Mouse (Mus musculus): ENCODE data around the gene Fto. TPM values are rescaled to one million over a fixed set of nuclear protein-coding genes. Genes with fewer than 3 reads are reported as not detected.
A peak's percentile ranks its signal among the peaks of the same experiment; 100 is the strongest.

Gene Fto
- polyA plus RNA-seq, 1 experiment from 2014 or later = 97.3 TPM

DNA sequence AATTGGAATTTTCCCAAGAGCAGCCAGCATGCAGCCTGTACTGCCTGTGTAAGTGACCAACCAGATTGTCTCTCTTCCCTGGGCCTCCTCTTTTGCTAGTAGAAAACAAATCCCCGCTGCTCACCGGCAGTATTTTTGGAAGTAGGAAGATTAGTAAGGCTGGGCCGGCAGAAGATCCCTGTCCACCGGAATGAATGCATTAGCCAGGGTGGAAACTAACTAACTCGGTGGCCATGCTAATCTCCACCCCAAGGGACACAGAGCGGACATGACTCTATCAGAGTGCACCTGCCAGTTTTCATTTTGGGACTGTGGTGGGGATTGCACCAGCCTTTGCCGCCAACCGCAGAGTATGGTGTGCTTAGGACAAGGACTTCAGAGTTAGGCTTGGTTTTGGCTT lies 319.1 kb downstream of the Fto start:
- DNase-seq (ENCODE audit: low spot score) (no peak), ATAC-seq (ENCODE audit: insufficient number of reproducible peaks, low FRiP score, low TSS enrichment, low read depth) (no peak)
- H3K4me1 ChIP-seq (ENCODE audit: control insufficient read depth, insufficient read depth, low read length) = peaks cover 12% of the 10 kb centered on the region
- H3K9ac ChIP-seq (ENCODE audit: low read length) = no peak overlapping the region
- no peaks in the 10 kb centered on the region for H3K36me3 ChIP-seq (ENCODE audit: control insufficient read depth, insufficient read depth, low read length)
- H3K4me2 ChIP-seq (ENCODE audit: low read depth, severe bottlenecking) = no peak overlapping the region
- no peak overlapping the region for H3K4me3 ChIP-seq (ENCODE audit: low read depth, low read length)
- 93% methylated on average over 8 of the region's 8 CpGs for WGBS
- no peaks in the 10 kb centered on the region for H3K9me3 ChIP-seq (ENCODE audit: control insufficient read depth, low read length)
- H3K27me3 ChIP-seq (ENCODE audit: control insufficient read depth, insufficient read depth, low read length) = peaks cover 73% of the 10 kb centered on the region
- no peak overlapping the region for H3K27ac ChIP-seq (replicated peaks; ENCODE audit: low read depth, low read length)

DNA sequence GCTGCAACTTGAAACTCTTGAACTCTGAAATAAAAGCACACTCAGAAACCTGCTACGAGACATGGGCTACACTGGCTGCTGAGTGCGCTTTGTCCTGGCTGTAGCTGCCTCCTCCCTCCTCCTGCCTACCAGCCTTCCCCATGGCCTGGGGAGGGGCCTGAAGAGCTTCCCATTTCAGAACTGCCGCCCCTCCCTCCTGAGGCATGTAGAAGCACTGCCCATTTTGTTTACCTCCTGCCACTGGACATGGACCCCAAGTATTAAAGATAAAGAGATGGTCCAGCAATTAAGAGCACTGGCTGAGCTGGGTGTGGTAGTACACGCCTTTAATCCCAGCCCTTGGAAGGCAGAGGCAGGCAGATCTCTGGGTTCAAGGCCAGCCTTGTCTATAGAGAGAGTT lies 322.1 kb downstream of the Fto start:
- no peak overlapping the region for H3K27ac ChIP-seq (replicated peaks; ENCODE audit: low read depth, low read length)
- H3K9me3 ChIP-seq (ENCODE audit: control insufficient read depth, low read length) = no peaks in the 10 kb centered on the region
- no peak overlapping the region for H3K4me2 ChIP-seq (ENCODE audit: low read depth, severe bottlenecking)
- no peaks in the 10 kb centered on the region for H3K36me3 ChIP-seq (ENCODE audit: control insufficient read depth, insufficient read depth, low read length)
- no peak for DNase-seq (ENCODE audit: low spot score)
- H3K4me1 ChIP-seq (ENCODE audit: control insufficient read depth, insufficient read depth, low read length) = no peaks in the 10 kb centered on the region; the same call in 1 of the 2 replicates
- peaks cover 64% of the 10 kb centered on the region for H3K27me3 ChIP-seq (ENCODE audit: control insufficient read depth, insufficient read depth, low read length)
- no peak overlapping the region for H3K4me3 ChIP-seq (ENCODE audit: low read depth, low read length)
- ATAC-seq (ENCODE audit: insufficient number of reproducible peaks, low FRiP score, low TSS enrichment, low read depth) = no peak
- no peak overlapping the region for H3K9ac ChIP-seq (ENCODE audit: low read length)
- 92% methylated on average over 4 of the region's 4 CpGs for WGBS

DNA sequence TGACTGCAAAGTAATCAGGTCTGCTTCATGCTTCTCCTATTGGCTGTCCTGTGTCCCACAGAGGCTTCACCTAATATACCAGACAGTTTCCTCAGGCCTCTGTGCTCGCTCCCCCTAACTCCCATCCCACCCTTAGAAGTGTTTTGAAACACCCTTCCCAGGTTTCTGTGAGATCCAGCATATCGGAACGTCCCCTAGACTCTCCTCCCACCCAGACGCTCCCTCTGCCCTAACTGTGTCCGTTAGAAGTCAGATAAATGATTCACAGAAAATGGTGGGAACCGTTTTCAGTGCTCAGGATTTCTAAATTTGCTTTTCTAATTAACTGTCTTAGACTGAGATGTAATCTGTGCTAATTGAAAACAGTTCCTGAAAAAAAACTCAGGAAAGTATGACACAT lies 323.6 kb downstream of the Fto start:
- ATAC-seq (ENCODE audit: insufficient number of reproducible peaks, low FRiP score, low TSS enrichment, low read depth) = no peak
- WGBS = 47% methylated on average over 6 of the region's 6 CpGs
- H3K27me3 ChIP-seq (ENCODE audit: control insufficient read depth, insufficient read depth, low read length) = peaks cover 61% of the 10 kb centered on the region

DNA sequence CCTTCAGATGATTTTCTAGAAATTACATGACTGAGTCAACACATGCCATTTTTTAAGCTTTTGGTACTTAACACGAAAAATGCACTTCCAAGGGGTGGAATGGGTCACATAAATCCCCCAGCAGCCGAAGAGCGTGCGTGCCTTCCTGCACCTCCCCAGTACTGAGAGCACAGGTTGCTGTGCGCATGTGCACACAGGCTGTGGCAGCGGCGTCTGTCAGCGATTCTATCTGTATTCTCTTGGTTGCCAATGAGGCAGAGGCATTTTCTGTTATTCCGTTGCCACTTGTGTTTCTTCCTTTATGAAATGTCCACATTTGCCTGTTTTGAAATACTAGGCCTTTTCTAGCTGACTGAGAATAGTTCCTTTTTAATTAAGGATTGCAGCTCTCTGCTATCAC lies 324.4 kb downstream of the Fto start:
- DNase-seq (ENCODE audit: low spot score) (no peak), ATAC-seq (ENCODE audit: insufficient number of reproducible peaks, low FRiP score, low TSS enrichment, low read depth) (no peak)
- H3K36me3 ChIP-seq (ENCODE audit: control insufficient read depth, insufficient read depth, low read length) = no peaks in the 10 kb centered on the region
- no peaks in the 10 kb centered on the region for H3K4me1 ChIP-seq (ENCODE audit: control insufficient read depth, insufficient read depth, low read length)
- no peak overlapping the region for H3K9ac ChIP-seq (ENCODE audit: low read length)
- no peaks in the 10 kb centered on the region for H3K9me3 ChIP-seq (ENCODE audit: control insufficient read depth, low read length)
- H3K4me3 ChIP-seq (ENCODE audit: low read depth, low read length) = no peak overlapping the region
- 89% methylated on average over 9 of the region's 9 CpGs for WGBS
- H3K4me2 ChIP-seq (ENCODE audit: low read depth, severe bottlenecking) = no peak overlapping the region
- H3K27me3 ChIP-seq (ENCODE audit: control insufficient read depth, insufficient read depth, low read length) = peaks cover 58% of the 10 kb centered on the region
- H3K27ac ChIP-seq (replicated peaks; ENCODE audit: low read depth, low read length) = no peak overlapping the region

More for the DNA sequence above, 323.6 kb downstream of the Fto start:
- H3K4me1 ChIP-seq (ENCODE audit: control insufficient read depth, insufficient read depth, low read length) = no peaks in the 10 kb centered on the region
- no peak overlapping the region for H3K4me2 ChIP-seq (ENCODE audit: low read depth, severe bottlenecking)
- H3K9me3 ChIP-seq (ENCODE audit: control insufficient read depth, low read length) = no peaks in the 10 kb centered on the region
- no peaks in the 10 kb centered on the region for H3K36me3 ChIP-seq (ENCODE audit: control insufficient read depth, insufficient read depth, low read length)
- no peak overlapping the region for H3K4me3 ChIP-seq (ENCODE audit: low read depth, low read length)
- no peak overlapping the region for H3K27ac ChIP-seq (replicated peaks; ENCODE audit: low read depth, low read length)
- H3K9ac ChIP-seq (ENCODE audit: low read length) = no peak overlapping the region
- no peak for DNase-seq (ENCODE audit: low spot score)

DNA sequence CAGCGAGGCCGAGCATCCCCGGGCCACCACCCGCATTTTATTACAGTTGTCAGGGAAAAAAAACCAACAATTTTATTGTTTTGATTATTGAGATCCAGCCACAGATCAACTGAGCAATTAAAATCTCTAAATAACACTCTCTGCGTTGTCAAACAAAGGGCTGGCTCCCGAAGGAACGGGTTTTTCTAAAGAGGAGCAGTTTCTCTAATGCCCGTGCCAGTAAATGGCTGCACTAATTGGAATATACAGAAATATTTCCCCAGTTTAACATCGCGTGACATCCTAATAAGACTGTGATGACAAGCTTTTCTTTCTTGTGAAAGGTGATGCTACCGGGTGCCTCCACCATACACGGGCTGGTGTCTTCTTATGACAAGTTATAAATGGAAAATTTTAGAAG lies 324.9 kb downstream of the Fto start:
- no peak overlapping the region for H3K4me3 ChIP-seq (ENCODE audit: low read depth, low read length)
- no peak overlapping the region for H3K9ac ChIP-seq (ENCODE audit: low read length)
- peaks cover 55% of the 10 kb centered on the region for H3K27me3 ChIP-seq (ENCODE audit: control insufficient read depth, insufficient read depth, low read length)
- DNase-seq (ENCODE audit: low spot score) (no peak), ATAC-seq (ENCODE audit: insufficient number of reproducible peaks, low FRiP score, low TSS enrichment, low read depth) (no peak)
- no peaks in the 10 kb centered on the region for H3K36me3 ChIP-seq (ENCODE audit: control insufficient read depth, insufficient read depth, low read length)
- WGBS = 82% methylated on average over 12 of the region's 12 CpGs
- no peaks in the 10 kb centered on the region for H3K4me1 ChIP-seq (ENCODE audit: control insufficient read depth, insufficient read depth, low read length)
- H3K27ac ChIP-seq (replicated peaks; ENCODE audit: low read depth, low read length) = no peak overlapping the region
- no peak overlapping the region for H3K4me2 ChIP-seq (ENCODE audit: low read depth, severe bottlenecking)
- no peaks in the 10 kb centered on the region for H3K9me3 ChIP-seq (ENCODE audit: control insufficient read depth, low read length)

DNA sequence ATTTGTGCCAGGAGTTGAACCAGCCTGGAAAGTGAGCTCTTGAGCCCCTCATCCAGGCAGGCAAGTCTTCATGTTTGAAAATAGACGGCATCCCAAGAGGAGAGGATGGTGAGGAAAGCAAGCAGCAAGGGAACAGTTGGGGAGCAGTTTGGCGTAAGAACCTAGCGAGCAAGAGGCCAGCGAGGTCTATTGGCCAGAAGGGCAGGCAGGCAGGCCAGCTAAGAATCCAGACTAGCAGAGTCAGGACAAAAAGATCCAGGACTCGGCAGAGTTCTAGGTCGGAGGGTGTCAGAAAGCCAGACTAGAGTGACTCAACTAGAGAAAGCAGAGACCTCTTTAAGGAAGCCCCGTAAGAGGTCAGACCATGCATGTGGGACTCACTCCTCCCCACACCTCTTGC lies 327.1 kb downstream of the Fto start:
- Histone ChIP-seq H3K27me3 (ENCODE audit: control insufficient read depth, insufficient read depth, low read length) (peaks cover 40% of the 10 kb centered on the region), H3K27ac (replicated peaks; ENCODE audit: low read depth, low read length) (no peak overlapping the region), H3K9me3 (ENCODE audit: control insufficient read depth, low read length) (no peaks in the 10 kb centered on the region), H3K9ac (ENCODE audit: low read length) (no peak overlapping the region), H3K4me1 (ENCODE audit: control insufficient read depth, insufficient read depth, low read length) (no peaks in the 10 kb centered on the region), H3K36me3 (ENCODE audit: control insufficient read depth, insufficient read depth, low read length) (no peaks in the 10 kb centered on the region), H3K4me2 (ENCODE audit: low read depth, severe bottlenecking) (no peak overlapping the region), H3K4me3 (ENCODE audit: low read depth, low read length) (no peak overlapping the region)
- ATAC-seq (ENCODE audit: insufficient number of reproducible peaks, low FRiP score, low TSS enrichment, low read depth) (no peak), DNase-seq (ENCODE audit: low spot score) (no peak)
- 72% methylated on average over 7 of the region's 7 CpGs for WGBS

DNA sequence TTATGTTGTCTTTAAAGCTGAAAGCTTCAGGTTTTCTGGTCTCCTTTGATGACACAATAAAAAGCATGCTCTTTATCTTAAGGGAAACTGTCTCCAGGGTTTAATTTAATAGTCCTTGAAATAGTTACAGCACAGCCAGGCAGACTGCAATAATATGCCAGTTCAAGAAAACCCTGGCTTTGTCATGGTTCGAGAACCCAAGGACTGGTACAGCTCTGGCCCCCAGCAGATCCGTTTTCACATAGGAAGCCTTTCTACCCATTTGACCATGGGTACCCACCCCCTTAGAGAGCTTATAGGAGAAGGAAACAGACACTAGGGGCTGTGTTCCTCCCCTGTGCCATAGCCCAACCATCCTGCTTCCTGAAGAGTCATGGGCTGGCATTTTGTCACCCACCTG lies 332.2 kb downstream of the Fto start:
- no peak for ATAC-seq (ENCODE audit: insufficient number of reproducible peaks, low FRiP score, low TSS enrichment, low read depth)
- WGBS = 51% methylated on average over 2 of the region's 2 CpGs

DNA sequence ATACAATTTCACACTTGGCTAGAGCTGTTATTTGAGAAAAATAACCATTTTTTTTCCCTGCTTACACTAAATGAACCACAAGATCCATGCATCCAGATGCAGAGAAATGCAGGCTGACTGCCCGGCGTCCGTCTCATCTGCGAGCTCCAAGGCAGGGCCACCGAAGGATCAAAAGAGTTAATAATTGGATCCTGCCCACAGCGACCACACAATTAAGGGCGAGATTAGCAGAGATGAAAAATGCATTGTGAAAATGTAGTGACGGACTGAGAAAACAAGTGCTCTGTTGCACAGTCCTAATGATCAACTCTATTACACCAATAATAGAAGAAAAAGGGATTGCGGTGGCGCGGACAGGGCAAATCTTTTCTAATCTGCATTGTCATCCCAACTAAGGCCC lies 334.6 kb downstream of the Fto start:
- no peak overlapping the region for H3K27ac ChIP-seq (replicated peaks; ENCODE audit: low read depth, low read length)
- H3K4me2 ChIP-seq (ENCODE audit: low read depth, severe bottlenecking) = no peak overlapping the region
- no peak for DNase-seq (ENCODE audit: low spot score)
- H3K36me3 ChIP-seq (ENCODE audit: control insufficient read depth, insufficient read depth, low read length) = no peaks in the 10 kb centered on the region
- H3K4me1 ChIP-seq (ENCODE audit: control insufficient read depth, insufficient read depth, low read length) = peaks cover 20% of the 10 kb centered on the region
- ATAC-seq (ENCODE audit: insufficient number of reproducible peaks, low FRiP score, low TSS enrichment, low read depth) = no peak
- peaks cover 45% of the 10 kb centered on the region for H3K27me3 ChIP-seq (ENCODE audit: control insufficient read depth, insufficient read depth, low read length)
- WGBS = 21% methylated on average over 11 of the region's 11 CpGs
- H3K4me3 ChIP-seq (ENCODE audit: low read depth, low read length) = no peak overlapping the region
- no peak overlapping the region for H3K9ac ChIP-seq (ENCODE audit: low read length)
- no peaks in the 10 kb centered on the region for H3K9me3 ChIP-seq (ENCODE audit: control insufficient read depth, low read length)

More for the DNA sequence above, 332.2 kb downstream of the Fto start:
- H3K4me2 ChIP-seq (ENCODE audit: low read depth, severe bottlenecking) = no peak overlapping the region
- no peaks in the 10 kb centered on the region for H3K9me3 ChIP-seq (ENCODE audit: control insufficient read depth, low read length)
- no peaks in the 10 kb centered on the region for H3K36me3 ChIP-seq (ENCODE audit: control insufficient read depth, insufficient read depth, low read length)
- no peak overlapping the region for H3K27ac ChIP-seq (replicated peaks; ENCODE audit: low read depth, low read length)
- H3K9ac ChIP-seq (ENCODE audit: low read length) = no peak overlapping the region
- H3K4me1 ChIP-seq (ENCODE audit: control insufficient read depth, insufficient read depth, low read length) = peaks cover 17% of the 10 kb centered on the region
- DNase-seq (ENCODE audit: low spot score) = no peak
- peaks cover 43% of the 10 kb centered on the region for H3K27me3 ChIP-seq (ENCODE audit: control insufficient read depth, insufficient read depth, low read length)
- H3K4me3 ChIP-seq (ENCODE audit: low read depth, low read length) = no peak overlapping the region

DNA sequence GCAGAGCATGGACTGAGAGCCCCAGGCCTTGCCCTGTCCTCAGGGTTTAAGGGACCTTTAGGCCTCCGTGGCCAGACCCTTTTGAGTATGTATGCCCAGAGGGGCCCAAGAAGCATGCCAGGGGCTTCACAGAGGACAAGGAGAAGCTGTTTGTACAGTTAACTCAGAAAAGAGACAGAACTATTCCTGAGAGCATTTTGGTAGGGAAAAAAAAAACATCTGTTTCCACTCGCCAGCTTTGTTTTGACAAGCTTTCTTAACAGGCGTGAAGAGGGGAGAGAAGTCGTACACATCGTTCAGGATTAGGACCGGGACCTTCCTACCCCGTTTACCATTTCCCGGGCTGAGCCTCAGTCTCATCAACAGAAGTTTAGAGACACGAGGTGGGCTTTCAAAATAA lies 335.5 kb downstream of the Fto start:
- Histone ChIP-seq H3K9ac (ENCODE audit: low read length) (no peak overlapping the region), H3K9me3 (ENCODE audit: control insufficient read depth, low read length) (no peaks in the 10 kb centered on the region), H3K36me3 (ENCODE audit: control insufficient read depth, insufficient read depth, low read length) (no peaks in the 10 kb centered on the region), H3K4me1 (ENCODE audit: control insufficient read depth, insufficient read depth, low read length) (peaks cover 22% of the 10 kb centered on the region), H3K4me3 (ENCODE audit: low read depth, low read length) (no peak overlapping the region), H3K27ac (replicated peaks; ENCODE audit: low read depth, low read length) (no peak overlapping the region), H3K27me3 (ENCODE audit: control insufficient read depth, insufficient read depth, low read length) (peaks cover 50% of the 10 kb centered on the region), H3K4me2 (ENCODE audit: low read depth, severe bottlenecking) (no peak overlapping the region)
- WGBS = 9% methylated on average over 9 of the region's 9 CpGs
- peak; percentile 32 for DNase-seq (ENCODE audit: low spot score)
- no peak for ATAC-seq (ENCODE audit: insufficient number of reproducible peaks, low FRiP score, low TSS enrichment, low read depth)

All from limb, embryonic 11.5 days (tissue).